Mouse (Mus musculus) CH12.LX (cell line): Measurements from ENCODE around the gene Gm5640.
"Not testable (repeated sequence)": the region's sequence is repeated elsewhere in the genome, so short reads cannot be mapped to it uniquely, and the experiment has no call there.

Experiments used
- CTCF ChIP-seq, 2 experiments: IDR thresholded peaks in 1 of 2; conservative IDR thresholded peaks in 1 of 2; 2 replicates each; pipeline ENCODE4 v1.5.1; 2011 to 2012; ENCODE audit warnings: low read depth in 2 of 2, low read length in 2 of 2, improper control_type of control experiment in 1 of 2, inconsistent platforms in 1 of 2, mild to moderate bottlenecking in 1 of 2, moderate library complexity in 1 of 2
- ELF1 ChIP-seq: IDR thresholded peaks from 2 replicates; pipeline ENCODE4 v1.6.1; 2014; ENCODE audit warnings: low read depth, mild to moderate bottlenecking, inconsistent platforms, low read length, improper control_type of control experiment
- JUN ChIP-seq: IDR thresholded peaks from 2 replicates; pipeline ENCODE4 v1.6.1; 2011; ENCODE audit warnings: low read depth, mild to moderate bottlenecking, low read length, improper control_type of control experiment, moderate library complexity; ENCODE audit not compliant: insufficient read depth
- MAX ChIP-seq: IDR thresholded peaks from 2 replicates; pipeline ENCODE4 v1.6.1; 2011; ENCODE audit warnings: low read length, improper control_type of control experiment
- POLR2A ChIP-seq: IDR thresholded peaks from 2 replicates; pipeline ENCODE4 v1.6.1; 2011; ENCODE audit warnings: low read depth, mild to moderate bottlenecking, improper control_type of control experiment, low read length
- TBP ChIP-seq: conservative IDR thresholded peaks from 2 replicates; pipeline ENCODE4 v1.6.1; 2011; ENCODE audit warnings: low read depth, low read length, improper control_type of control experiment
- TCF12 ChIP-seq: IDR thresholded peaks from 2 replicates; pipeline ENCODE4 v1.6.1; 2014; ENCODE audit warnings: low read depth, mild to moderate bottlenecking, inconsistent platforms, low read length, improper control_type of control experiment
- ZMIZ1 ChIP-seq: IDR thresholded peaks from 2 replicates; pipeline ENCODE4 v1.6.1; 2012; ENCODE audit warnings: low read depth, mild to moderate bottlenecking, inconsistent platforms, low read length, improper control_type of control experiment

- TF ChIP-seq CTCF (conservative IDR thresholded peaks at IDR 0.05 in 1 of 2, IDR thresholded peaks at IDR 0.05 in 1 of 2; ENCODE audit: low read depth in 2 of 2, low read length in 2 of 2); TCF12; MAX; ZMIZ1; POLR2A; ELF1; TBP; JUN: not testable (repeated sequence)
Measured at GRCm38 (mm10) chrX:74646393-74646792, 958 bp upstream of the Gm5640 start.
